Mouse (Mus musculus): ENCODE results near the gene Pin1rt1. TPM values are rescaled to one million over a fixed set of nuclear protein-coding genes. Genes with fewer than 3 reads are reported as not detected.

Pin1rt1 gene
- total RNA-seq (2012; rRNA removed) (not detected in 2 replicates), total RNA-seq (2014; rRNA removed) (not detected in 2 replicates), polyA plus RNA-seq (2012; ENCODE audit: insufficient read length, low read depth) (not detected in 2 replicates)

DNA sequence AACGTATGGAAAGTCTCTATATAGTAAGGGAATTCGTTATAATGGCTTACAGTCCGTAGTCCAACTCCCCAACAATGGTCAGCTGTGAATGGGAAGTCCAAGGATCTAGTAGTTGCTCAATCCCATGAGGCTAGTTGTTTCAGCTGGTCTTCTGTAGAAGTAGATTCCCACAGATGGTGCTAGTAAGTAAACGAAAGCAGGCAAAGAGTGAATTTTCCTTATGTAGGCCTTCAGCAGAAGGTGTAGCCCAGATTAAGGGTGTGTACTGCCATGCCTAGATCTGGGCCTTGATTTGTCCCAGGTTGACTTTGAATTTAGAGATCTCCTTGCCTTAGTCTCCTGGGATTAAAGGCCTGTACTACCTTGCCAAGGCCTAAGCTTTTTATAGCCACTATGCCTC is at the start of gene Pin1rt1:
Pin1rt1 (minus strand) TSS at position 101 of the 400 bp plus-strand sequence.
- dilution Hi-C loops (cut with MboI; ENCODE audit: extremely low pct_ligation_motif_present, extremely low pct_unique_long_range_greater_than_20kb, low sequenced_read_pairs) (no loop called here), in situ Hi-C loops (cut with MboI; ENCODE audit: low pct_ligation_motif_present, low pct_unique_long_range_greater_than_20kb, low sequenced_read_pairs) (no loop called here)
- H3K36me3 ChIP-seq (replicated peaks in 1 of 2; ENCODE audit: control insufficient read depth in 1 of 2, insufficient read depth in 1 of 2, low read length in 1 of 2) = no peaks in the 10 kb centered on the region
- no peak for DNase-seq (ENCODE audit: extremely low read depth)
- no peaks in the 10 kb centered on the region for H3K27me3 ChIP-seq (replicated peaks)
- peaks cover 0 to 8% of the 10 kb centered on the region in 2 experiments; a peak in 2 of 4 replicates for H3K4me1 ChIP-seq (ENCODE audit: control insufficient read depth in 1 of 2, insufficient read depth in 2 of 2)
- no peak within 1 kb of the TSS for H3K4me3 ChIP-seq (replicated peaks in 1 of 3; ENCODE audit: low read depth in 2 of 3, low read length in 2 of 3, poor library complexity in 1 of 3)
- no peak within 1 kb of the TSS for H3K4me2 ChIP-seq (ENCODE audit: insufficient read depth, low read depth, poor library complexity, severe bottlenecking)
- H3K79me2 ChIP-seq (replicated peaks; ENCODE audit: control insufficient read depth, extremely low read depth, insufficient read depth, poor library complexity, severe bottlenecking) = no peaks in the 10 kb centered on the region
- H3K27ac ChIP-seq (ENCODE audit: insufficient read depth, low read depth) = no peak within 1 kb of the TSS
- no peak for TF ChIP-seq NRF1 (IDR thresholded peaks at IDR 0.05; ENCODE audit: low read depth, low read length)
- TF ChIP-seq PAX5 (IDR thresholded peaks at IDR 0.05; ENCODE audit: low read length) = no peak
- no peak for TF ChIP-seq MAX (IDR thresholded peaks at IDR 0.05; ENCODE audit: low read length)
- no peak for TF ChIP-seq ELF1 (IDR thresholded peaks at IDR 0.05; ENCODE audit: low read depth, low read length)
- TF ChIP-seq CHD1 (IDR thresholded peaks at IDR 0.05; ENCODE audit: low read depth, low read length) = no peak
- no peak for TF ChIP-seq TCF12 (IDR thresholded peaks at IDR 0.05; ENCODE audit: low read depth, low read length)
- H3K9ac ChIP-seq (ENCODE audit: insufficient read depth, low read depth) = no peak within 1 kb of the TSS
- no peaks in the 10 kb centered on the region for H3K9me3 ChIP-seq (replicated peaks; ENCODE audit: low read length)

GRCm38 (mm10) chr2:104764018-104764417 is 47.8 kb upstream of the Pin1rt1 start:
- Histone ChIP-seq H3K4me1 (ENCODE audit: control insufficient read depth in 1 of 2, insufficient read depth in 2 of 2) (0 out of 4 replicates have a peak, but pooled peaks cover 0 to 5% of the 10 kb centered on the region in 2 experiments), H3K9me3 (replicated peaks; ENCODE audit: low read length) (no peaks in the 10 kb centered on the region), H3K36me3 (replicated peaks in 1 of 2; ENCODE audit: control insufficient read depth in 1 of 2, insufficient read depth in 1 of 2, low read length in 1 of 2) (peaks cover 8 to 35% of the 10 kb centered on the region in 2 experiments), H3K4me3 (replicated peaks in 1 of 3; ENCODE audit: low read depth in 2 of 3, low read length in 2 of 3, poor library complexity in 1 of 3) (no peak overlapping the region), H3K4me2 (ENCODE audit: insufficient read depth, low read depth, poor library complexity, severe bottlenecking) (no peak overlapping the region), H3K9ac (ENCODE audit: insufficient read depth, low read depth) (no peak overlapping the region), H3K27ac (ENCODE audit: insufficient read depth, low read depth) (no peak overlapping the region), H3K27me3 (replicated peaks) (no peaks in the 10 kb centered on the region), H3K79me2 (replicated peaks; ENCODE audit: control insufficient read depth, extremely low read depth, insufficient read depth, poor library complexity, severe bottlenecking) (no peaks in the 10 kb centered on the region)
- in situ Hi-C loops (cut with MboI; ENCODE audit: low pct_ligation_motif_present, low pct_unique_long_range_greater_than_20kb, low sequenced_read_pairs) = no loop called here
- dilution Hi-C loops (cut with MboI; ENCODE audit: extremely low pct_ligation_motif_present, extremely low pct_unique_long_range_greater_than_20kb, low sequenced_read_pairs) = no loop called here
- no peak for DNase-seq (ENCODE audit: extremely low read depth)
- TF ChIP-seq TBP (conservative IDR thresholded peaks at IDR 0.05; ENCODE audit: low read depth, low read length) = no peak
- no peak for TF ChIP-seq MEF2A (IDR thresholded peaks at IDR 0.05; ENCODE audit: borderline replicate concordance, low read depth, low read length)
- TF ChIP-seq ETS1 (conservative IDR thresholded peaks at IDR 0.05; ENCODE audit: low read depth, low read length) = no peak
- no peak for TF ChIP-seq NELFE (IDR thresholded peaks at IDR 0.05; ENCODE audit: low read depth, low read length)
- no peak for TF ChIP-seq UBTF (IDR thresholded peaks at IDR 0.05; ENCODE audit: low read depth, low read length)
- no peak for TF ChIP-seq MAFK (IDR thresholded peaks at IDR 0.05; ENCODE audit: insufficient replicate concordance, low read length)
- TF ChIP-seq ZC3H11A (IDR thresholded peaks at IDR 0.05; ENCODE audit: low read depth, low read length) = no peak
- no peak for TF ChIP-seq MAX (IDR thresholded peaks at IDR 0.05; ENCODE audit: low read length)
- no peak for TF ChIP-seq RAD21 (IDR thresholded peaks at IDR 0.05; ENCODE audit: low read depth, low read length)
- no peak for TF ChIP-seq ZKSCAN1 (IDR thresholded peaks at IDR 0.05; ENCODE audit: borderline replicate concordance, low read depth, low read length)

All from CH12.LX (cell line).